Mouse (Mus musculus) forebrain, embryonic 14.5 days (tissue): ENCODE results near the gene Ighmbp2. TPM values are rescaled to one million over a fixed set of nuclear protein-coding genes. Genes with fewer than 3 reads are reported as not detected.

Experiments used
- ATAC-seq: fragments of 200-750 bp; cut with Nextera tagmentation; 2 replicates; pipeline ENCODE4 v1.8.0; 2017; ENCODE audit warnings: mild to moderate bottlenecking, moderate library complexity
- DNase-seq: peaks from one replicate; pipeline ENCODE4 v3.0.0-alpha.2; 2015; ENCODE audit warnings: low spot score
- H3K27ac ChIP-seq: fragments of 300-500 bp; sonication (generic); 2 replicates; pipeline ENCODE4 v1.5.1; 2014; ENCODE audit warnings: low read depth, mild to moderate bottlenecking, control low read depth, low read length, moderate library complexity
- H3K27me3 ChIP-seq: fragments of 300-500 bp; sonication (generic); replicated peaks from 2 replicates; pipeline ENCODE4 v1.6.1; 2014; ENCODE audit warnings: low read length, control low read depth, mixed read lengths; ENCODE audit not compliant: control insufficient read depth, insufficient read depth
- H3K36me3 ChIP-seq: fragments of 300-500 bp; sonication (generic); 2 replicates; pipeline ENCODE4 v1.6.1; 2014; ENCODE audit warnings: low read length, control low read depth; ENCODE audit not compliant: control insufficient read depth, insufficient read depth
- H3K4me1 ChIP-seq: fragments of 300-500 bp; sonication (generic); 2 replicates; pipeline ENCODE4 v1.6.1; 2014; ENCODE audit warnings: antibody characterized with exemption, low read length, control low read depth; ENCODE audit not compliant: control insufficient read depth, insufficient read depth
- H3K4me2 ChIP-seq: fragments of 300-500 bp; sonication (generic); 2 replicates; pipeline ENCODE4 v1.6.1; 2014; ENCODE audit warnings: mild to moderate bottlenecking, control low read depth, low read length
- H3K4me3 ChIP-seq: fragments of 300-500 bp; sonication (generic); 2 replicates; pipeline ENCODE4 v1.5.1; 2014; ENCODE audit warnings: low read depth, low read length, control low read depth
- H3K9ac ChIP-seq: fragments of 300-500 bp; sonication (generic); 2 replicates; pipeline ENCODE4 v1.6.1; 2014; ENCODE audit warnings: mild to moderate bottlenecking, low read length, control low read depth, moderate library complexity
- H3K9me3 ChIP-seq: fragments of 300-500 bp; sonication (generic); replicated peaks from 2 replicates; pipeline ENCODE4 v1.6.1; 2016; ENCODE audit warnings: low read length, control low read depth, mixed read lengths; ENCODE audit not compliant: control insufficient read depth
- WGBS: fragments of 180-500 bp; shearing (Covaris S2); extraction: QIAGEN DNeasy Blood & Tissue Kit; methylation state at CpG from one replicate; pipeline ENCODE4 v1.1.7; 2014; 5-methylcytosine and 5-hydroxymethylcytosine counted together
- polyA plus RNA-seq: library from polyadenylated mRNA; unstranded; fragments of >200 nt; fragmentation: Nextera tagmentation; extraction: Ambion mirVana; gene quantifications from 2 replicates; pipeline ENCODE4 v1.2.1, GENCODE M21; 2014

Gene Ighmbp2
- polyA plus RNA-seq, 1 experiment from 2014 or later = 7.0 TPM

DNA sequence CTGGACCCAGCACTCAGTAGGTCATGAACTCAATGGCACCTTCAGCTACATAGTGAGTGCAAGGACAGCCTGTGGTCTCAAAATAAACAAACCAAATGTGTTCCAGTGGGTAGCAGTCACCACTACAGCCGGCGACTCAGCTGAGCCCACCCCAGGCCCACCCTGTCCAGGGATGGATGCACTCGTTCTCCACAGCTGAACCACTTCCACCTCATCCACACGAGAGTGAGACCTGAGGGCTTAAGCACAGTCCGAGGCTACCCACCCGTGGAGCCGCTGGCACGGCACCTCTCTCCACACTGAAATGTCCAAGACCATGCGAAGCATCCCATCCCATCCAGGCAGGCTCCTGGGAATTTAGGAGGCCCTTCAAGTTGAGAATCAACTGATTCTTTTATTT lies 13.5 kb downstream of the Ighmbp2 start:
- Histone ChIP-seq H3K4me1 (no peaks in the 10 kb centered on the region), H3K4me3 (no peak overlapping the region), H3K36me3 (peaks cover 99% of the 10 kb centered on the region), H3K27me3 (no peaks in the 10 kb centered on the region), H3K4me2 (no peak overlapping the region), H3K9me3 (no peaks in the 10 kb centered on the region), H3K27ac (no peak overlapping the region), H3K9ac (no peak overlapping the region)
- WGBS = 91% methylated on average over 9 of the region's 9 CpGs
- ATAC-seq = no peak
- no peak for DNase-seq

DNA sequence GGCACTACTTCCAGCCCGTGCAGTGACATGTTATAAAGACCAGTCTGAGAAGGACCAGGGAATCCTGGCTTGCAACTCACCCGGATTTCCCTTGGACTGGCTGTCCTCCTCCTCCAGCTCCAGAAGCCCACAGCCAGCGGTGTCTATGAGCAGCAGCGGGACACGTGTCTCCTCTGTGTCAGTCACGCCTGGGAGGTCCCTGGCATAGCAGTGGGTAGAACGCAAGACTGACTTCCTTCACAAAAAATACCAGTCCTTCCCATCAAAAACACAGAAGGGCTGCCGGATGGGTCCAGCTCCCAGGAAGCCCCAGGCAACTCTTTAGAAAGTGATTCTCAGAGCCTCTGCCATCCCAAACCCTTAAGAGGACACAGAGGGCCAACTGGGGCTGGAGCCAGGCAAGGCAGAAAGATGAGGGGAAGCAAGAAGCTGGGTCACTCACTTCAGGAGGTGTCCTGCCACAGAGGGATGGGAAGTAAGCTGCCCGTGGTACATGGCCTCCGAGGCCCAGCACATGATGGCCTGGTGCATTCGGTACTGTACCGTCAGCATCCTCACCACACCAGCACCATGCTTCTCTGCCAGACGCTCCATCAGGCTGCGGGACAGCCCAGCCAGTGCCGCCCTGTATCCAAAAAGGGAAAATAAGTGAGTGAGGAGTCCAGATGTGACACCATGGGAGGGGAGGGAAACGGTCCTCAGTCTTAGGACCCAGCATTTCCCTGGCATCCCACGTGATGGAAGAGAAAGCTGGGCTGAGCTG lies 14.4 kb downstream of the Ighmbp2 start:
- Histone ChIP-seq H3K27ac (no peak overlapping the region), H3K4me2 (no peak overlapping the region), H3K9me3 (no peaks in the 10 kb centered on the region), H3K9ac (no peak overlapping the region), H3K4me1 (no peaks in the 10 kb centered on the region), H3K36me3 (peaks cover 99% of the 10 kb centered on the region), H3K4me3 (no peak overlapping the region), H3K27me3 (no peaks in the 10 kb centered on the region)
- DNase-seq = no peak
- no peak for ATAC-seq
- WGBS = 93% methylated on average over 17 of the region's 17 CpGs

DNA sequence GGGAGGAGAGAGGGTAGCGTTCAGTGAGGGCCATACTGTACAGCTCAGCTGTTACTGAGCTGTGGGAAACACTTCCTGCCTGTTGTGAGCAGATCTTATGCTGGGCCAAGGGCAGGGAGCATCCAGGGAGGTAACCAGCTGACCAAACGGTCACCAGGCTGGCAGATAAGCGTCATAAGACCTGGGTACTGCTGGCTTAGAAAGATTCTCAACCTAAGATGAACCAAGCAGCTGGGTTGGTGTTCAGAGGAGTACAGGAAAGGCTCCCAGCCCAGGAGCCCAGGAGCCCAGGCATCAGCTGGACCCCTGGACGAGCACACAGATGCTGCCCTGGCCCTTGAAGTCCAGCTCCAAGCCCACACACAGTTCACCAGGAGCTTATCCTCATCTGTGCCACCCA lies 15.5 kb downstream of the Ighmbp2 start:
- no peak overlapping the region for H3K27ac ChIP-seq
- no peak overlapping the region for H3K4me3 ChIP-seq
- no peak overlapping the region for H3K9ac ChIP-seq
- no peaks in the 10 kb centered on the region for H3K4me1 ChIP-seq
- WGBS = 91% methylated on average over 4 of the region's 4 CpGs
- DNase-seq (no peak), ATAC-seq (no peak)
- H3K36me3 ChIP-seq = peaks cover 99% of the 10 kb centered on the region
- no peak overlapping the region for H3K4me2 ChIP-seq
- no peaks in the 10 kb centered on the region for H3K9me3 ChIP-seq
- no peaks in the 10 kb centered on the region for H3K27me3 ChIP-seq

DNA sequence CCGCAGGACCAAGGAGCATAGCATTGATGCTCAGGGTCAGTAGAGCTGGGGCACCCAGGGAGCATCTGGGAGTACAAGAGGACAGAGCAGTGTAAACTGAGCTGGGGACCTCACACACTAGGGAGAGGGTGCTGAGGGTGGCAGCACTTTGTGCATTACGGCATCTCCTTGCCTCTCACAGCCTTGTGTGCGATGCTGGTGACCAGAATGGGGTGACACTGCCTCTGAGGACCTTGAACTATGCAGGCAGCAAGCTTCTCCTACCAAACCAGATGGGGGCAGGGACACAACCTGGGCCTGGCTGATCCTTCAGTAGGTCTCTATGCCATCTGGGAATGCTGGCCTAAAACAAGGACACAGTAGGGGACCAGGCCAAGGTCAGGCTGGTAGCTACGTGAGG lies 16.1 kb downstream of the Ighmbp2 start:
- 97% methylated on average over 4 of the region's 4 CpGs for WGBS
- Histone ChIP-seq H3K4me2 (no peak overlapping the region), H3K27me3 (no peaks in the 10 kb centered on the region), H3K9me3 (no peaks in the 10 kb centered on the region), H3K36me3 (peaks cover 99% of the 10 kb centered on the region), H3K4me3 (no peak overlapping the region), H3K27ac (no peak overlapping the region), H3K9ac (no peak overlapping the region), H3K4me1 (no peaks in the 10 kb centered on the region)
- no peak for ATAC-seq
- no peak for DNase-seq

DNA sequence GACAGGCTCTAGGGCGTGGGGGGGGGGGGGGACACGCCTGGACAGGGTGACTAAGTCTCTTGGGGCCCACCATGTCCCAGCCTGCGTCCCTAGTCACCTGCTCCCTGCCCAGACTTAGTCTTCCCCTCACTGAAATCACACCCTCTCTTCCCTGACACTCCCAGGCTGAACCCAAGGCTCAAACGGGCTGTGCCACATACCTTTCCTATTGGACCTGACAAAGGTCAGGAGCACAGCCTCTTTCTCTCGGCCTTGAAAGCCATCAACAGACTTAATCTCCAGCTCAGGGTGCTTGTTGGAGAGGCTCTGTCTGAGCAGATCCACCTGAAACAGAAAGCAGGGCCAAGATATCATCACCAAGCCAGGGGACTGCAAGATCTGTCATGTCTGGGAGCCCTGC lies 16.7 kb downstream of the Ighmbp2 start:
- Histone ChIP-seq H3K4me2 (no peak overlapping the region), H3K27me3 (no peaks in the 10 kb centered on the region), H3K9me3 (no peaks in the 10 kb centered on the region), H3K4me1 (no peaks in the 10 kb centered on the region), H3K4me3 (no peak overlapping the region), H3K9ac (no peak overlapping the region), H3K36me3 (peaks cover 99% of the 10 kb centered on the region), H3K27ac (no peak overlapping the region)
- DNase-seq (no peak), ATAC-seq (no peak)
- WGBS = 90% methylated on average over 5 of the region's 5 CpGs

DNA sequence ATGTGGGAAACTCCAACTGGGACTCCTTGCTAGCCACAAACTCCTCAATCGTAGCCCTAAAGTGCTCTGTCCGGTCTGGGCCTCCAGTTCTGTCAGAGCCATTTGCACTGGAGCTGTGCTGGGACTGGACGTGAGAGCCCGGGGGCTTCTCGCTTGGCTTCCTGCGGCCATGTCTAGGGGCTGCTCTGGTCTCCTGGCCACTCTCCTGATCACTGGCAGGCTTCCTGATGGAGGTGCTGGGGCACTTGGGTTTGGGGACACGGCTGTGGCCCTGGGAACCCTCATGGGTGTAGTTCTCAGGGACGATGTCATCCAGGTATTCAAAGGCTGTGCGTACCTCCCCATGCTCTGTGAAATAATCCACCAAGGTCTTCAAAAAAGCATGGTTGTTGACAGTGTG lies 17.6 kb downstream of the Ighmbp2 start:
- no peak for ATAC-seq
- WGBS = 98% methylated on average over 9 of the region's 9 CpGs
- no peak for DNase-seq

DNA sequence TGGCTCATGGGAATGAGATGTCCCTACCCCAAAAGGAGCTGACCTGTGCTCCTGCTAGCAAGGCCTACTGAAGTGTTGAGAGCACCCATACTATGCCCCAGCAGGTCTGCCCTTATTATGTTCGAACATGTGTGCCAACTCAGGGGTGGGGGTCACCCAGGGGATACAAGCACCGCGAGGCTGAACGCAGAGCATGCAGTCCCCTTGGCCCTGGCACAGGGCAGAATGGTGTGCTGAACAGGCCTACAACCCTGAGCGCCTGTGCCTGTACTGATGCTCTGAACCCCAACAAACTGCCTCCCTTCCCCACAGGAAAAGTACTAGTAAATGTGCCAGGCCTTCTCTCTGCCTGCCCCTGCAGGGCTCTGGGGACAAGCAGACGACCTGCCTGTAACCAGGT lies 18.5 kb downstream of the Ighmbp2 start:
- Histone ChIP-seq H3K9ac (no peak overlapping the region), H3K4me2 (no peak overlapping the region), H3K4me1 (no peaks in the 10 kb centered on the region), H3K4me3 (no peak overlapping the region), H3K36me3 (peaks cover 95% of the 10 kb centered on the region), H3K27ac (no peak overlapping the region), H3K9me3 (no peaks in the 10 kb centered on the region), H3K27me3 (no peaks in the 10 kb centered on the region)
- no peak for DNase-seq
- ATAC-seq = no peak
- WGBS = 91% methylated on average over 6 of the region's 6 CpGs

More for the DNA sequence above, 17.6 kb downstream of the Ighmbp2 start:
- Histone ChIP-seq H3K9ac (no peak overlapping the region), H3K4me2 (no peak overlapping the region), H3K9me3 (no peaks in the 10 kb centered on the region), H3K4me1 (no peaks in the 10 kb centered on the region), H3K27ac (no peak overlapping the region), H3K36me3 (peaks cover 99% of the 10 kb centered on the region), H3K27me3 (no peaks in the 10 kb centered on the region), H3K4me3 (no peak overlapping the region)

DNA sequence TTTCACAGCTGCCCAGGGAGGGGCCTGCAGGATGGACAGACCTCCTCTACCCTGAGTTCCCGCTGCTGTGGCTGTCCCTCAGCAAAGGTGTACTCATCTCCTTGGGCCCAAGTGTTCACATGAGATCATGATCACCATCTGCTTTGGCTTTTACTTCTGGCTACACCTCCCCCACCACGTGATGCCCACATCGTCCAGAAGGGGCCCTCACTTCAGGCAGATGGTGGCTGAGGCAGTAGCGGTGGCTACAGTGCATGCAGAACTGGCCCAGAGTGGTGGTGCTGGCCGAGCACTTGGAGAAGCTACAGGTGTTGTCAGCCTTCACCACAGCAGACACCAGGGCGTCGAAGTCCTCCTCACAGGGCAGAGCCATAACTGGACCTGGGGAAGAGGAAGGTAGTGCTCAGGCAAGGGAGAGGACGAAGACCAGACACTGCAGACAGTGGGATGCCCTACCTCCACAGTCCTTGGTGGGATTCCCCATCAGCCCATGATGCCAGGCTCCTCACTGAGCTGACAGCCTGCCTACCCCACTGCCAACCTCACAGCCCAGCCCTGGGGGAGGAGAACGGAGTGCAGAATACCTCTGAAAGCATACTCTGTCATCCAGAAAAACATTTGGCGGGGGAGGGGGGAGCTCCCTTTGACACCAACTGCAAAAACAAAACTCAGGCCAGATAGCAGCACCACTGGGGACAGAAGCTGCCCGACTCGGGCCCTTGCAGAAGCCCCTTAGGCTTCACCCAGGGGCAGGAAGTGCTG lies 20.9 kb downstream of the Ighmbp2 start:
- Histone ChIP-seq H3K4me2 (no peak overlapping the region), H3K9me3 (no peaks in the 10 kb centered on the region), H3K4me3 (no peak overlapping the region), H3K36me3 (peaks cover 71% of the 10 kb centered on the region), H3K27me3 (no peaks in the 10 kb centered on the region), H3K9ac (no peak overlapping the region), H3K27ac (no peak overlapping the region), H3K4me1 (no peaks in the 10 kb centered on the region)
- ATAC-seq = no peak
- WGBS = 90% methylated on average over 12 of the region's 12 CpGs
- DNase-seq = no peak

DNA sequence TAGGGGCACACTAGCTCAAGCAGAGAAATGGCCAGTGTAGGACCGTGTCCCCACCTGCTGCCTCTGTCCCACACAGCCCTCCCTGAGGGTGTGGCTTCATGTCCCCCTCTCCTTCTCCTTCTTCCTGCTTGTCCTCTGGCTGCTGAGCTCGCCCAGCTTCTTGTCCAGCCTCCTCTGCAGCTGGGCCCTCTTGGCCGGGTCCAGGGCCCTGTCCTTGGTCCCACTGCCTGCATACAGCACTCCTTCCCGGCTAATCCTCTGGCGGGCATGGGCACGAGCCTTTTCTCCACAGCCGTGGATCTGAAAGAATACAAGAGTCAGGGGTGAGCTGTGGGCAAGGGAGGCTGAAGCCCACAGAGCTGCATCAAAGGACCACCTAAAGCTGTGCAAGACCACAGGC lies 21.5 kb downstream of the Ighmbp2 start:
- Histone ChIP-seq H3K27ac (no peak overlapping the region), H3K9ac (no peak overlapping the region), H3K9me3 (no peaks in the 10 kb centered on the region), H3K27me3 (no peaks in the 10 kb centered on the region), H3K4me3 (no peak overlapping the region), H3K4me1 (no peaks in the 10 kb centered on the region), H3K4me2 (no peak overlapping the region), H3K36me3 (peaks cover 65% of the 10 kb centered on the region)
- ATAC-seq (no peak), DNase-seq (no peak)
- WGBS = 91% methylated on average over 7 of the region's 7 CpGs
